8 mouse cellular contexts compared by ENCODE assay signal in genomic region chr11:120712771-120713568, GRCm38 (mm10). TPM values are rescaled to one million over a fixed set of nuclear protein-coding genes. Genes with fewer than 3 reads are reported as not detected.
DNase-seq lines count a peak whose midpoint lies in the region; ATAC-seq and TF ChIP-seq lines count a peak whose summit lies in the region.

No protein-coding gene starts in this region.

- under 1% methylated on average over 37 of the region's 38 CpGs for WGBS in intestine, embryonic 15.5 days
- under 1% methylated on average over 38 of the region's 38 CpGs for WGBS in liver, embryonic 16.5 days (ENCODE audit: insufficient replicate concordance)
- 1% methylated on average over 37 of the region's 38 CpGs for WGBS in neural tube, embryonic 14.5 days

- no peak overlapping the region for H3K27ac ChIP-seq in ES-Bruce4 (ENCODE audit: insufficient read depth, low read length)
- peak overlapping the region; percentile 72 for H3K27ac ChIP-seq in intestine, embryonic 15.5 days
- H3K27ac ChIP-seq in liver, embryonic 16.5 days (ENCODE audit: low read length) = peak overlapping the region; percentile 58
- peak overlapping the region; percentile 17; the same call in 1 of the 2 replicates for H3K27ac ChIP-seq in neural tube, embryonic 14.5 days (ENCODE audit: low read depth, low read length)

- H3K27me3 ChIP-seq in ES-Bruce4 (ENCODE audit: control insufficient read depth, insufficient read depth, low read length, poor library complexity, severe bottlenecking) = no peaks in the 10 kb centered on the region
- no peaks in the 10 kb centered on the region for H3K27me3 ChIP-seq in intestine, embryonic 15.5 days (replicated peaks)
- no peaks in the 10 kb centered on the region for H3K27me3 ChIP-seq in liver, embryonic 16.5 days (ENCODE audit: control insufficient read depth, insufficient read depth, low read depth, low read length)
- H3K27me3 ChIP-seq in neural tube, embryonic 14.5 days (ENCODE audit: control insufficient read depth, insufficient read depth, low read length) = no peaks in the 10 kb centered on the region

- DNase-seq in 416B (ENCODE audit: low read depth) = peak; percentile 84
- peak; percentile 72 to 78 for DNase-seq in cerebellum, postnatal 10 days
- DNase-seq in thymus, postnatal 4 days = peak; percentile 87

- peaks cover 5% of the 10 kb centered on the region for H3K4me1 ChIP-seq in ES-Bruce4 (ENCODE audit: control insufficient read depth, insufficient read depth, low read length)
- H3K4me1 ChIP-seq in intestine, embryonic 15.5 days (replicated peaks) = peaks cover 39% of the 10 kb centered on the region
- H3K4me1 ChIP-seq in liver, embryonic 16.5 days (ENCODE audit: control insufficient read depth, low read depth, low read length) = peaks cover 20% of the 10 kb centered on the region
- H3K4me1 ChIP-seq in neural tube, embryonic 14.5 days (ENCODE audit: control insufficient read depth, insufficient read depth, low read length) = peaks cover 18% of the 10 kb centered on the region

- H3K9me3 ChIP-seq in ES-Bruce4 (replicated peaks; ENCODE audit: control insufficient read depth, insufficient read depth, low read length, poor library complexity, severe bottlenecking) = no peaks in the 10 kb centered on the region
- H3K9me3 ChIP-seq in intestine, embryonic 15.5 days = no peaks in the 10 kb centered on the region
- no peaks in the 10 kb centered on the region for H3K9me3 ChIP-seq in liver, embryonic 16.5 days (replicated peaks; ENCODE audit: control insufficient read depth, low read length)
- no peaks in the 10 kb centered on the region for H3K9me3 ChIP-seq in neural tube, embryonic 14.5 days (ENCODE audit: control insufficient read depth, low read length)

- no peak for TF ChIP-seq EP300 in ES-Bruce4 (IDR thresholded peaks at IDR 0.05; ENCODE audit: insufficient read depth, low read depth, low read length)

- peak overlapping the region; percentile 93 for H3K4me2 ChIP-seq in intestine, embryonic 15.5 days (replicated peaks)
- H3K4me2 ChIP-seq in liver, embryonic 16.5 days (ENCODE audit: low read depth, low read length) = peak overlapping the region; percentile 100
- peak overlapping the region; percentile 96 for H3K4me2 ChIP-seq in neural tube, embryonic 14.5 days (ENCODE audit: low read depth, low read length)

- peak overlapping the region; percentile 87 for H3K4me3 ChIP-seq in ES-Bruce4 (ENCODE audit: low read depth, low read length)
- peak overlapping the region; percentile 70 for H3K4me3 ChIP-seq in intestine, embryonic 15.5 days (replicated peaks)
- H3K4me3 ChIP-seq in liver, embryonic 16.5 days (ENCODE audit: low read depth, low read length) = peak overlapping the region; percentile 72
- peak overlapping the region; percentile 51 for H3K4me3 ChIP-seq in neural tube, embryonic 14.5 days (ENCODE audit: low read depth, low read length)

- H3K9ac ChIP-seq in ES-Bruce4 (ENCODE audit: low read depth, poor library complexity, severe bottlenecking) = peak overlapping the region; percentile 62
- H3K9ac ChIP-seq in intestine, embryonic 15.5 days = peak overlapping the region; percentile 70
- H3K9ac ChIP-seq in liver, embryonic 16.5 days (ENCODE audit: low read depth, low read length) = peak overlapping the region; percentile 69
- H3K9ac ChIP-seq in neural tube, embryonic 14.5 days (replicated peaks; ENCODE audit: low read depth, low read length) = peak overlapping the region; percentile 47

- H3K36me3 ChIP-seq in ES-Bruce4 (ENCODE audit: control insufficient read depth, insufficient read depth, low read length, poor library complexity, severe bottlenecking) = peaks cover 3% of the 10 kb centered on the region; the same call in 1 of the 2 replicates
- peaks cover 29% of the 10 kb centered on the region for H3K36me3 ChIP-seq in intestine, embryonic 15.5 days
- no peaks in the 10 kb centered on the region for H3K36me3 ChIP-seq in liver, embryonic 16.5 days (ENCODE audit: control insufficient read depth, insufficient read depth)
- H3K36me3 ChIP-seq in neural tube, embryonic 14.5 days (ENCODE audit: control insufficient read depth, insufficient read depth, low read length) = peaks cover 10% of the 10 kb centered on the region

- ATAC-seq in granulocyte monocyte progenitor cell, adult 5-6 weeks (replicated peaks; ENCODE audit: poor library complexity, severe bottlenecking) = peak; percentile 25
- peak; percentile 38 for ATAC-seq in intestine, embryonic 15.5 days
- ATAC-seq in liver, embryonic 16.5 days (ENCODE audit: low read depth) = peak; percentile 5
- ATAC-seq in neural tube, embryonic 14.5 days (ENCODE audit: low read depth) = peak; percentile 5

- peak; percentile 60 for TF ChIP-seq CTCF in ES-Bruce4 (IDR thresholded peaks at IDR 0.05; ENCODE audit: low read depth, low read length)

- no peak for TF ChIP-seq POLR2A in ES-Bruce4 (IDR thresholded peaks at IDR 0.05; ENCODE audit: insufficient read depth, low read length)

RNA-seq across cellular contexts. Expression of gene Cenpx, which starts 0.6 kb away (rescaled TPM):
- polyA plus RNA-seq in ES-Bruce4 (2011; ENCODE audit: insufficient read depth, insufficient read length, low read depth, missing spikeins) = 38.0 and 45.3 TPM in 2 replicates
- total RNA-seq in granulocyte monocyte progenitor cell, adult 5-6 weeks (2014; fragmentation: Nextera tagmentation) = 99.2 and 129 TPM in 2 replicates
- total RNA-seq in granulocyte monocyte progenitor cell, adult 5-6 weeks (2017) = 110 and 151 TPM in 2 replicates
- 163 and 170 TPM in 2 replicates for polyA plus RNA-seq in intestine, embryonic 15.5 days (2015; fragmentation: Nextera tagmentation; extraction: Ambion mirVana)
- 78.1 and 87.1 TPM in 2 replicates for polyA plus RNA-seq in liver, embryonic 16.5 days (2015; fragmentation: Nextera tagmentation; extraction: Ambion mirVana)
- polyA plus RNA-seq in neural tube, embryonic 14.5 days (2014; fragmentation: Nextera tagmentation; extraction: Ambion mirVana) = 87.6 and 95.8 TPM in 2 replicates

RNA-seq across cellular contexts. Expression of gene Lrrc45, which starts 0.8 kb away (rescaled TPM):
- 7.3 and 9.8 TPM in 2 replicates for polyA plus RNA-seq in ES-Bruce4 (2011; ENCODE audit: insufficient read depth, insufficient read length, low read depth, missing spikeins)
- total RNA-seq in granulocyte monocyte progenitor cell, adult 5-6 weeks (2014; fragmentation: Nextera tagmentation) = 16.7 and 35.0 TPM in 2 replicates
- total RNA-seq in granulocyte monocyte progenitor cell, adult 5-6 weeks (2017) = 30.6 and 46.2 TPM in 2 replicates
- 42.0 and 45.4 TPM in 2 replicates for polyA plus RNA-seq in intestine, embryonic 15.5 days (2015; fragmentation: Nextera tagmentation; extraction: Ambion mirVana)
- polyA plus RNA-seq in liver, embryonic 16.5 days (2015; fragmentation: Nextera tagmentation; extraction: Ambion mirVana) = 9.0 and 9.7 TPM in 2 replicates
- polyA plus RNA-seq in neural tube, embryonic 14.5 days (2014; fragmentation: Nextera tagmentation; extraction: Ambion mirVana) = 53.9 and 59.4 TPM in 2 replicates

RNA-seq across cellular contexts. Expression of gene Rac3, which starts 8.3 kb away (rescaled TPM):
- polyA plus RNA-seq in ES-Bruce4 (2011; ENCODE audit: insufficient read depth, insufficient read length, low read depth, missing spikeins) = 16.6 and 20.7 TPM in 2 replicates
- 2.1 and 5.1 TPM in 2 replicates for total RNA-seq in granulocyte monocyte progenitor cell, adult 5-6 weeks (2014; fragmentation: Nextera tagmentation)
- 1.1 TPM in 2 replicates for total RNA-seq in granulocyte monocyte progenitor cell, adult 5-6 weeks (2017)
- 34.2 and 35.8 TPM in 2 replicates for polyA plus RNA-seq in intestine, embryonic 15.5 days (2015; fragmentation: Nextera tagmentation; extraction: Ambion mirVana)
- 0.77 and 0.80 TPM in 2 replicates for polyA plus RNA-seq in liver, embryonic 16.5 days (2015; fragmentation: Nextera tagmentation; extraction: Ambion mirVana)
- polyA plus RNA-seq in neural tube, embryonic 14.5 days (2014; fragmentation: Nextera tagmentation; extraction: Ambion mirVana) = 70.7 and 135 TPM in 2 replicates

RNA-seq across cellular contexts. Expression of gene Dcxr, which starts 14.1 kb away (rescaled TPM):
- 54.3 and 68.2 TPM in 2 replicates for polyA plus RNA-seq in ES-Bruce4 (2011; ENCODE audit: insufficient read depth, insufficient read length, low read depth, missing spikeins)
- total RNA-seq in granulocyte monocyte progenitor cell, adult 5-6 weeks (2014; fragmentation: Nextera tagmentation) = 15.9 and 24.1 TPM in 2 replicates
- 14.5 and 18.6 TPM in 2 replicates for total RNA-seq in granulocyte monocyte progenitor cell, adult 5-6 weeks (2017)
- polyA plus RNA-seq in intestine, embryonic 15.5 days (2015; fragmentation: Nextera tagmentation; extraction: Ambion mirVana) = 31.3 and 41.7 TPM in 2 replicates
- 23.4 and 27.9 TPM in 2 replicates for polyA plus RNA-seq in liver, embryonic 16.5 days (2015; fragmentation: Nextera tagmentation; extraction: Ambion mirVana)
- 10.2 and 10.5 TPM in 2 replicates for polyA plus RNA-seq in neural tube, embryonic 14.5 days (2014; fragmentation: Nextera tagmentation; extraction: Ambion mirVana)

RNA-seq across cellular contexts. Expression of gene Cbr2, which starts 18.9 kb away (rescaled TPM):
- polyA plus RNA-seq in ES-Bruce4 (2011; ENCODE audit: insufficient read depth, insufficient read length, low read depth, missing spikeins) = not detected in 2 replicates
- not detected in 2 replicates for total RNA-seq in granulocyte monocyte progenitor cell, adult 5-6 weeks (2014; fragmentation: Nextera tagmentation)
- total RNA-seq in granulocyte monocyte progenitor cell, adult 5-6 weeks (2017) = not detected in 2 replicates
- polyA plus RNA-seq in intestine, embryonic 15.5 days (2015; fragmentation: Nextera tagmentation; extraction: Ambion mirVana) = 0.79 and 2.4 TPM in 2 replicates
- polyA plus RNA-seq in liver, embryonic 16.5 days (2015; fragmentation: Nextera tagmentation; extraction: Ambion mirVana) = 0.31 TPM in 1 of 2 replicates, not detected in the other
- 0.39 and 0.81 TPM in 2 replicates for polyA plus RNA-seq in neural tube, embryonic 14.5 days (2014; fragmentation: Nextera tagmentation; extraction: Ambion mirVana)
